Mouse (Mus musculus) kidney, postnatal 0 days (tissue): ENCODE data around the gene Sgms1. TPM values are rescaled to one million over a fixed set of nuclear protein-coding genes. Genes with fewer than 3 reads are reported as not detected.

ENCODE experiments used
- ATAC-seq: fragments of 200-750 bp; cut with Nextera tagmentation; replicated peaks from 2 replicates; pipeline ENCODE4 v1.8.0; 2017; ENCODE audit warnings: low read depth, moderate number of reproducible peaks, moderate TSS enrichment, moderate library complexity; ENCODE audit not compliant: low FRiP score
- DNase-seq: peaks from one replicate; pipeline ENCODE4 v3.0.0-alpha.2; 2016; ENCODE audit warnings: low spot score
- H3K27ac ChIP-seq: fragments of 300-500 bp; sonication (generic); 2 replicates; pipeline ENCODE4 v1.5.1; 2014; ENCODE audit warnings: mild to moderate bottlenecking
- H3K27me3 ChIP-seq: fragments of 300-500 bp; sonication (generic); 2 replicates; pipeline ENCODE4 v1.6.1; 2014; ENCODE audit warnings: low read length, mixed read lengths; ENCODE audit not compliant: insufficient read depth
- H3K36me3 ChIP-seq: fragments of 300-500 bp; sonication (generic); 2 replicates; pipeline ENCODE4 v1.6.1; 2014; ENCODE audit warnings: low read length, mixed read lengths; ENCODE audit not compliant: insufficient read depth
- H3K4me1 ChIP-seq: fragments of 300-500 bp; sonication (generic); replicated peaks from 2 replicates; pipeline ENCODE4 v1.6.1; 2014; ENCODE audit warnings: antibody characterized with exemption, low read length, mixed read lengths; ENCODE audit not compliant: insufficient read depth
- H3K4me2 ChIP-seq: fragments of 300-500 bp; sonication (generic); 2 replicates; pipeline ENCODE4 v1.6.1; 2014; ENCODE audit warnings: mild to moderate bottlenecking, low read length, moderate library complexity, mixed read lengths
- H3K4me3 ChIP-seq: fragments of 300-500 bp; sonication (generic); replicated peaks from 2 replicates; pipeline ENCODE4 v1.5.1; 2014; ENCODE audit warnings: low read depth, low read length
- H3K9ac ChIP-seq: fragments of 300-500 bp; sonication (generic); 2 replicates; pipeline ENCODE4 v1.6.1; 2014; ENCODE audit warnings: low read depth, low read length
- H3K9me3 ChIP-seq: fragments of 300-500 bp; sonication (generic); replicated peaks from 2 replicates; pipeline ENCODE4 v1.6.1; 2016; ENCODE audit warnings: low read length, inconsistent platforms, mixed read lengths
- CTCF ChIP-seq: IDR thresholded peaks from 2 replicates; pipeline ENCODE4 v1.5.1; 2016; ENCODE audit warnings: antibody characterized with exemption, low read depth, mild to moderate bottlenecking, moderate library complexity
- WGBS: fragments of 180-500 bp; shearing (Covaris S2); extraction: QIAGEN DNeasy Blood & Tissue Kit; methylation state at CpG from one replicate; pipeline ENCODE4 v1.1.7; 2014; 5-methylcytosine and 5-hydroxymethylcytosine counted together
- polyA plus RNA-seq: library from polyadenylated mRNA; unstranded; fragments of >200 nt; fragmentation: Nextera tagmentation; extraction: Ambion mirVana; gene quantifications from 2 replicates; pipeline ENCODE4 v1.2.1, GENCODE M21; 2015

Gene Sgms1
- polyA plus RNA-seq, 1 experiment from 2014 or later, result 42.4 TPM

DNA sequence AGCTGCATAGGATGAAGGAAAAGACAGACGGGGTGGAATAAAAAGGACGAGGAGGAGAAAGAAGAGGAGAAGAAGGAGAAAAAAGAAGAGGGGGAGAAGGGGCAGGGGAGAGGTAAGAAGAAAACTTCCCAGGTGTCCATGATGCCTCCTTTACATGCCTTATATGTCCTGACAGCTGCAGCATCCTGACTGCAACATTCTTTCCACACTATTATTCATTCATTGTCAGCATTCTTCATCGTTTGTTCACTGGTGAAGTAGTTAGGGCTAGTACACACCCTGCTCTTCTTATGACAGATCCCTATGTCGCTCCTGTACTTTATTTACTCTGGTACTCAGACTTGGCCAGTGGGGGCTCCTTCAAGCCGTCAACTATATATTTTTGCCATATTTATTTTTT lies 98.4 kb downstream of the Sgms1 start:
- TF ChIP-seq CTCF, result no peak
- Histone ChIP-seq H3K9ac (no peak overlapping the region), H3K9me3 (no peaks in the 10 kb centered on the region), H3K4me2 (no peak overlapping the region), H3K4me3 (no peak overlapping the region), H3K4me1 (peaks cover 22% of the 10 kb centered on the region), H3K27ac (no peak overlapping the region), H3K27me3 (no peaks in the 10 kb centered on the region), H3K36me3 (no peaks in the 10 kb centered on the region)
- ATAC-seq, result no peak
- WGBS, result 87% methylated on average over 5 of the region's 5 CpGs
- DNase-seq, result no peak

DNA sequence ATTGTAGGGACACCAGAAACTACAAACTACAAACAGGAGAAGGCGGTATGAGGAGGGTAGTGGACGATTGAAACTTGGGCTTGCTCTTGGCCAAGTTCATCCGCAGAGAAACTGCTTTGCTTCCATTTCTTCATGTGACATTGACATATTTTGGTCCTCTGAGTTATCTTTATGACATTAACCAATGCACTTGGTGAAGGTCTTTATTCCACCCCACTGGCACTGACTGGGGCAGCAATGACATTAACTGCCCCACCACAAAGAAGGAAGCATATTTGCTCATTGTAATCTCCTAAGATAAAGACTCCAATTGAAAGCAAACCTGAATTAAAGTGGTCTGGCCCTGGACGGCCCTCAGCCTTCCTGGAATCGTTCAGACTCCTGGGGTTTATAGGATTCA lies 100.6 kb downstream of the Sgms1 start:
- Histone ChIP-seq H3K27me3 (no peaks in the 10 kb centered on the region), H3K4me3 (no peak overlapping the region), H3K4me2 (no peak overlapping the region), H3K36me3 (no peaks in the 10 kb centered on the region), H3K27ac (0 out of 2 replicates have a peak overlapping the region, but pooled peaks have one; percentile 6), H3K4me1 (peaks cover 16% of the 10 kb centered on the region), H3K9ac (no peak overlapping the region), H3K9me3 (no peaks in the 10 kb centered on the region)
- WGBS, result 69% methylated on average over 5 of the region's 5 CpGs
- ATAC-seq (no peak), DNase-seq (no peak)
- TF ChIP-seq CTCF, result no peak

DNA sequence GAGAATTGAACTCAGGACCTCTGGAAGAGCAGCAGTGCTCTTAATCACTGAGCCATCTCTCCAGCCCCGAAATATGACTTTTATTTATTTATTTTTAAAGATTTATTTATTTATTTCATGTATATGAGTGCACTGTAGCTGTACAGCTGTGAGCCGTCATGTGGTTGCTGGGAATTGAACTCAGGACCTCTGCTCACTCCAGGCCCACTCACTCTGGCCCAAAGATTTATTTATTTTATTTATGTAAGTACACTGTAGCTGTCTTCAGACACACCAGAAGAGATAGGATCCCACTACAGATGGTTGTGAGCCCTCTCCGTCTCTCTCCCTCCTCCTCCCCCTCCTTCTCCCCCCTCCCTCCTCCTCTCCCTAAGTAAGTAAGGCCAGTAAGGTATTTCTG lies 101.7 kb downstream of the Sgms1 start:
- Histone ChIP-seq H3K9ac (no peak overlapping the region), H3K36me3 (no peaks in the 10 kb centered on the region), H3K9me3 (no peaks in the 10 kb centered on the region), H3K4me3 (no peak overlapping the region), H3K27me3 (no peaks in the 10 kb centered on the region), H3K27ac (no peak overlapping the region), H3K4me1 (peaks cover 8% of the 10 kb centered on the region; the same call in 1 of the 2 replicates), H3K4me2 (no peak overlapping the region)
- no peak for TF ChIP-seq CTCF
- 68% methylated on average over 3 of the region's 3 CpGs for WGBS
- DNase-seq (no peak), ATAC-seq (peak; percentile 52; the same call in 1 of the 2 replicates)

DNA sequence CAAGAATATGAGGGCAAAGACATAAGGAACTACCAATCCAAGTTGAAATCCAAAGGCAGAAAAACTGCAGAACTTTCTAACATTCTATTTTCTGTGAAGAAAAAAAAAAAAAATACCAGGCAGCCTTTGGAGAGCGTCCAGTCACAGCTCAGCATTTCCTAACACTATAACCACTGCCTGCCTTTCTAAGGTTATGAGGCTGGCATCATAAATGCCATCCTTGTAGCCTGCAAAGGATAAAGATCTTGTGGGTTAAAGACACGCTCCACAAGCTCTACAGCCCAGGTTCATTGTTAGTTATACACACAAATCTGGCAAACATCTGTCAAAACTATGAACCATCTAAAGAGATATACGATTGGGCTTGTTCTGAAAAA lies 104.1 kb downstream of the Sgms1 start:
- no peak overlapping the region for H3K4me3 ChIP-seq
- no peak overlapping the region for H3K27ac ChIP-seq
- H3K36me3 ChIP-seq, result no peaks in the 10 kb centered on the region
- TF ChIP-seq CTCF, result no peak
- ATAC-seq (no peak), DNase-seq (no peak)
- H3K27me3 ChIP-seq, result no peaks in the 10 kb centered on the region
- H3K9me3 ChIP-seq, result no peaks in the 10 kb centered on the region
- H3K9ac ChIP-seq, result no peak overlapping the region
- H3K4me1 ChIP-seq, result peaks cover 7% of the 10 kb centered on the region; the same call in 1 of the 2 replicates
- H3K4me2 ChIP-seq, result no peak overlapping the region
- 67% methylated on average over 3 of the region's 3 CpGs for WGBS

DNA sequence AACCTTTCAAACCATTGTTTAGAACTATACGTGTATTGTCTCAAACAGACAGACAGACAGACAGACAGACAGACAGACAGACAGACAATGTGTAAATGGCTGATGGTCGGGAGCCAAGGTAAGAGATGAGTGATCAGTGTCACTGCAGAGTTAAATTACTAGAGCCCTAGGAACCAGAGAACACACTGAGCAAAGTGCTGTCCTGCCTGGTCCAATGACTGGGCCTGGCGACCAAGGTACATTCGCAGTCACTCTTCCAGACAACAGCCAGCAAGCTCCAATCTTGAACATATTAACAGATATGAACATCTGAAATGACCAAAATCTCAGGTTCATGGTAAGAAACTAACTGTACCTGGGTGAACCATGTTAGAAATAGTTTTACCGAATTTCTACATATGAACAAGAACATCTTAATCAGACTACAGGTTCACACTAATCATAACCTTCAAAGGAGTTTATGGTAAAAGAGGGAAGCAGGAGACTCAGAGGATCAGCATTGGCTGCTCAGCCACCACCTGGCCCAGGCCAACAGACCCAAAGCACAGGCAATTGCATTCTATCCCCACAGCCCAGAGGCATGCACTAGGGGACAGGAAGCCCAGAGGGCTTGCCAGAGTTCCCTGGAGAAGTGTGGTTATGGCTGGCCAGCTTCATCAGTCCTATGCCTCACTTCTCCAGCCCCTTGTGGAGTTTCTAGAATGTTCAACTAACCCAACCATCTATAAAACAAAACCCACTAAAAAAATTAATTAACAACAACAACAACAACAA lies 104.6 kb downstream of the Sgms1 start:
- Histone ChIP-seq H3K36me3 (no peaks in the 10 kb centered on the region), H3K4me1 (peaks cover 7% of the 10 kb centered on the region; the same call in 1 of the 2 replicates), H3K4me3 (no peak overlapping the region), H3K27me3 (no peaks in the 10 kb centered on the region), H3K27ac (no peak overlapping the region), H3K4me2 (no peak overlapping the region), H3K9me3 (no peaks in the 10 kb centered on the region), H3K9ac (no peak overlapping the region)
- ATAC-seq (no peak), DNase-seq (no peak)
- TF ChIP-seq CTCF, result no peak
- WGBS, result 91% methylated on average over 5 of the region's 5 CpGs

DNA sequence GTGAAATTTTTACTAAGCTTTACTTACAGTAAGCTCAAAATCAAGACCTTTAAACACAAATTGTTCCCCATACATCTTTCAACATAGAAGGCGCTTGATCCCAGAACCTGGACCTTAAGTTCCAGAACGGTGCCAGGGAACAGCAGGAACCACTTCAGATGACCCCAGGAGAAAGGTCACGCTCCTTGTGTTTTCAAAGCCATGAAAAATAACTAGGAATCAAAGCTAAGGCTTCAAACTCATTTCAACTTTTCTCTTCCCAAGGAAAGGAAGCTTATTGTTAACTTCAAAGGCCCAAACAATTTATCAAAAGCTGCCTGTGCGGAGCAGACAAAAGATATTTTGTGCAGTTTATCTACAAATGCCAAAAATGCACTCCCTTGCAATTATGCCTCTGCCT lies 107.6 kb downstream of the Sgms1 start:
- Histone ChIP-seq H3K27me3 (no peaks in the 10 kb centered on the region), H3K9me3 (no peaks in the 10 kb centered on the region), H3K36me3 (no peaks in the 10 kb centered on the region), H3K4me3 (no peak overlapping the region), H3K9ac (no peak overlapping the region), H3K4me1 (peaks cover 13% of the 10 kb centered on the region; the same call in 1 of the 2 replicates), H3K27ac (no peak overlapping the region), H3K4me2 (no peak overlapping the region)
- WGBS, result 54% methylated on average over 4 of the region's 4 CpGs
- no peak for DNase-seq
- no peak for TF ChIP-seq CTCF
- no peak for ATAC-seq

DNA sequence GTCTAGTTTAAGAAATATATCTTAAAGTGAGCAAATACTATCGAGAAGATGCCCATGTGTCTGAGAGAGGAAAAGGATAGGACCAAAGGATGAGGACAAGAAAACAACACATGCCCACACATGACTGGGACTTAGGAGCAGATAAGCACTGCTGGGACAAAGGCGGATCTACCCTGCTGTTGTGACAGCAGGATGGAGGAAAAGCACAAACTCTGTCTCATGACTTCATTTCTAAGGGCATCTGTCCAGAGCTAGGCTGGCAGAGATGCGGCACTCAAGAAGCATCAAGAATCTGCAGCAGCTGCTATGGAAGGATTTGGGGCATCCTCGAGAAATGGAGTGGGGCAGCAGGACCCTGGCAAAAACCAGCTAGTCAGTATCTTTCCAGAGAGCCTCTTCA lies 109.1 kb downstream of the Sgms1 start:
- 74% methylated on average over 4 of the region's 4 CpGs for WGBS
- no peak for ATAC-seq
- no peaks in the 10 kb centered on the region for H3K27me3 ChIP-seq

More for the DNA sequence above, 109.1 kb downstream of the Sgms1 start:
- Histone ChIP-seq H3K27ac (no peak overlapping the region), H3K4me3 (no peak overlapping the region), H3K9me3 (no peaks in the 10 kb centered on the region), H3K36me3 (no peaks in the 10 kb centered on the region), H3K9ac (no peak overlapping the region), H3K4me2 (no peak overlapping the region), H3K4me1 (peaks cover 16% of the 10 kb centered on the region; the same call in 1 of the 2 replicates)
- TF ChIP-seq CTCF, result no peak
- no peak for DNase-seq
